Mouse (Mus musculus) common myeloid progenitor, adult 5-6 weeks (primary cell): ENCODE results near the gene Gm19668. TPM values are rescaled to one million over a fixed set of nuclear protein-coding genes. Genes with fewer than 3 reads are reported as not detected.
"Not testable (repeated sequence)": the region's sequence is repeated elsewhere in the genome, so short reads cannot be mapped to it uniquely, and the experiment has no call there.

Source experiments
- ATAC-seq: replicated peaks from 2 replicates; pipeline ENCODE4 v1.8.0; 2016; ENCODE audit warnings: low read depth, mild to moderate bottlenecking, moderate TSS enrichment, inconsistent platforms; ENCODE audit not compliant: poor library complexity, severe bottlenecking
- total RNA-seq: library from RNA; stranded (forward); fragments of 200-1000, 187-1606 nt; gene quantifications from 2 replicates; pipeline ENCODE4 v1.2.3, GENCODE M21; 2017

The Gm19668 gene
- total RNA-seq, 1 experiment from 2014 or later, result not detected

- not testable (repeated sequence) for ATAC-seq
These were observed 26.8 kb downstream of the Gm19668 start for GRCm38 (mm10) chr10:77772142-77772541.

GRCm38 (mm10) chr10:77771225-77771624 is 27.7 kb downstream of the Gm19668 start, which contains the start of gene Gm3238:
TSS of gene Gm3238 (minus strand) at chr10:77771325.
- ATAC-seq, result not testable (repeated sequence)

GRCm38 (mm10) chr10:77769727-77770126 is 29.2 kb downstream of the Gm19668 start:
- no peak for ATAC-seq

- ATAC-seq, result not testable (repeated sequence)
These were observed 39.4 kb downstream of the Gm19668 start, which contains the start of gene Gm3233 for GRCm38 (mm10) chr10:77759582-77759981. TSS of gene Gm3233 (minus strand) at chr10:77759682.

- no peak for ATAC-seq
These were observed 45.5 kb downstream of the Gm19668 start for GRCm38 (mm10) chr10:77753448-77753847.

GRCm38 (mm10) chr10:77752312-77752711 is 46.6 kb downstream of the Gm19668 start:
- ATAC-seq, result not testable (repeated sequence)

GRCm38 (mm10) chr10:77751254-77751653 is 47.7 kb downstream of the Gm19668 start, which contains the start of gene Gm9736:
TSS of gene Gm9736 (minus strand) at chr10:77751354.
- ATAC-seq, result not testable (repeated sequence)

- ATAC-seq, result not testable (repeated sequence)
These were observed 48.2 kb downstream of the Gm19668 start for GRCm38 (mm10) chr10:77750686-77751085.

Other genes with a start within 250 kb of the Gm19668 start
- gene Pttg1ip, start 217.4 kb downstream of the Gm19668 start, total RNA-seq, result 35.5 and 47.4 TPM in 2 replicates
- gene Sumo3, start 193.0 kb downstream of the Gm19668 start, total RNA-seq, result 147 and 170 TPM in 2 replicates
- gene Gm49325, start 192.9 kb downstream of the Gm19668 start, total RNA-seq, result not detected in 2 replicates
- gene Ube2g2, start 176.9 kb downstream of the Gm19668 start, total RNA-seq, result 27.0 and 37.2 TPM in 2 replicates
- 0.87 and 1.2 TPM in 2 replicates for gene Tspear, start 112.6 kb downstream of the Gm19668 start, total RNA-seq
- gene Gm19402, start 108.4 kb downstream of the Gm19668 start, total RNA-seq, result not detected in 2 replicates
- not detected in 2 replicates for gene Gm9508, start 101.9 kb downstream of the Gm19668 start, total RNA-seq
- gene Gm10272, start 92.5 kb downstream of the Gm19668 start, total RNA-seq, result not detected in 2 replicates
- gene Gm10024, start 87.7 kb downstream of the Gm19668 start, total RNA-seq, result not detected in 2 replicates
- not detected in 2 replicates for gene Gm10142, start 83.3 kb downstream of the Gm19668 start, total RNA-seq
- not detected in 2 replicates for gene Krtap12-1, start 78.5 kb downstream of the Gm19668 start, total RNA-seq
- not detected in 2 replicates for gene Gm10100, start 72.6 kb downstream of the Gm19668 start, total RNA-seq
- gene Gm18596, start 56.5 kb downstream of the Gm19668 start, total RNA-seq, result not detected in 2 replicates
- gene Gm9736, start 47.8 kb downstream of the Gm19668 start, total RNA-seq, result not detected in 2 replicates
- gene Gm3233, start 39.5 kb downstream of the Gm19668 start, total RNA-seq, result not detected in 2 replicates
- not detected in 2 replicates for gene Gm3238, start 27.8 kb downstream of the Gm19668 start, total RNA-seq
- gene Gm7138, start 22.2 kb downstream of the Gm19668 start, total RNA-seq, result not detected in 2 replicates
- gene Gm3250, start 16.6 kb downstream of the Gm19668 start, total RNA-seq, result not detected in 2 replicates
- gene Gm7137, start 10.9 kb downstream of the Gm19668 start, total RNA-seq, result not detected in 2 replicates
- gene Gm9639, start 4.1 kb downstream of the Gm19668 start, total RNA-seq, result not detected in 2 replicates
- gene Gm9507, start 12.7 kb upstream of the Gm19668 start, total RNA-seq, result not detected in 2 replicates
- gene Gm2696, start 15.5 kb upstream of the Gm19668 start, total RNA-seq, result not detected in 2 replicates
- gene Krtap10-4, start 28.0 kb upstream of the Gm19668 start, total RNA-seq, result not detected in 2 replicates
- not detected in 2 replicates for gene Krtap10-10, start 36.8 kb upstream of the Gm19668 start, total RNA-seq
- gene Gm36176, start 47.7 kb upstream of the Gm19668 start, total RNA-seq, result not detected in 2 replicates
- not detected in 2 replicates for gene Gm10318, start 53.7 kb upstream of the Gm19668 start, total RNA-seq
- not detected in 2 replicates for gene Gm3285, start 62.8 kb upstream of the Gm19668 start, total RNA-seq
- 0.23 TPM in 1 of 2 replicates, not detected in the other for gene Lrrc3, start 103.4 kb upstream of the Gm19668 start, total RNA-seq
- gene Trpm2, start 171.4 kb upstream of the Gm19668 start, total RNA-seq, result 1.4 and 4.2 TPM in 2 replicates
- 10.5 and 12.6 TPM in 2 replicates for gene 1810043G02Rik, start 179.4 kb upstream of the Gm19668 start, total RNA-seq
- gene Pfkl, start 210.9 kb upstream of the Gm19668 start, total RNA-seq, result 42.8 and 43.8 TPM in 2 replicates
- 0.87 TPM in 1 of 2 replicates, not detected in the other for gene Dnmt3l, start 242.8 kb upstream of the Gm19668 start, total RNA-seq
- not detected in 2 replicates for gene Aire, start 244.5 kb upstream of the Gm19668 start, total RNA-seq